Mouse (Mus musculus) stomach, embryonic 15.5 days (tissue): Measurements from ENCODE around the gene H2al1c. TPM values are rescaled to one million over a fixed set of nuclear protein-coding genes. Genes with fewer than 3 reads are reported as not detected.
"Not testable (repeated sequence)": the region's sequence is repeated elsewhere in the genome, so short reads cannot be mapped to it uniquely, and the experiment has no call there.

ENCODE experiments used
- ATAC-seq: fragments of 200-750 bp; cut with Nextera tagmentation; 2 replicates; pipeline ENCODE4 v1.8.0; 2017; ENCODE audit warnings: low read depth, moderate number of reproducible peaks, moderate TSS enrichment; ENCODE audit not compliant: insufficient read depth, low FRiP score
- H3K27ac ChIP-seq: fragments of 300-500 bp; sonication (generic); 2 replicates; pipeline ENCODE4 v1.5.1; 2015; ENCODE audit warnings: mild to moderate bottlenecking, inconsistent platforms
- H3K27me3 ChIP-seq: fragments of 300-500 bp; sonication (generic); replicated peaks from 2 replicates; pipeline ENCODE4 v1.6.1; 2015; ENCODE audit warnings: inconsistent platforms
- H3K36me3 ChIP-seq: fragments of 300-500 bp; sonication (generic); 2 replicates; pipeline ENCODE4 v1.6.1; 2015; ENCODE audit warnings: inconsistent platforms
- H3K4me1 ChIP-seq: fragments of 300-500 bp; sonication (generic); 2 replicates; pipeline ENCODE4 v1.6.1; 2015; ENCODE audit warnings: inconsistent platforms
- H3K4me2 ChIP-seq: fragments of 300-500 bp; sonication (generic); 2 replicates; pipeline ENCODE4 v1.6.1; 2015; ENCODE audit warnings: mild to moderate bottlenecking, inconsistent platforms
- H3K4me3 ChIP-seq: fragments of 300-500 bp; sonication (generic); replicated peaks from 2 replicates; pipeline ENCODE4 v1.5.1; 2015; ENCODE audit warnings: inconsistent platforms
- H3K9ac ChIP-seq: fragments of 300-500 bp; sonication (generic); 2 replicates; pipeline ENCODE4 v1.6.1; 2015; ENCODE audit warnings: inconsistent platforms
- H3K9me3 ChIP-seq: fragments of 300-500 bp; sonication (generic); 2 replicates; pipeline ENCODE4 v1.6.1; 2016; ENCODE audit warnings: inconsistent platforms
- WGBS: fragments of 180-500 bp; shearing (Covaris S2); methylation state at CpG from one replicate; pipeline ENCODE4 v1.1.7; 2015; 5-methylcytosine and 5-hydroxymethylcytosine counted together
- polyA plus RNA-seq: library from polyadenylated mRNA; unstranded; fragments of >200 nt; fragmentation: Nextera tagmentation; extraction: Ambion mirVana; gene quantifications from 2 replicates; pipeline ENCODE4 v1.2.1, GENCODE M21; 2015

The H2al1c gene
- not detected in 2 replicates for polyA plus RNA-seq

DNA sequence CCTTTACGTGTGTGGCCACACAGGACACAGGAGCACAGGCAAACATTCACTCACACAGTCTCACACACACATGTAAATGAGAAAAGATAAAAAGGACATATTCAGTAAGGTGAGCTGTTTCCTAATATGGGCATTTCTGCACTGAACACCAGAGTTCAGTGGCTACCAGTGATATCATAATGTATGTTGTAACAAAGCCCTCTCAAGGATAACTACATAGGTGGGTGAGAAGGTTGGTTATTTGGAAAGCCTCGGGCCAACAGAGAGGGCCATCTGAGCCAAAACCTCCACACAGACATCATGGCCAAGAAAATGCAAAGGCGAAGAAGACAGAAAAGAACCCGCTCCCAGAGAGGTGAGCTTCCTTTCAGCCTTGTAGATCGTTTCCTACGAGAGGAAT is at the start of gene H2al1c:
Gene H2al1c, plus strand, starts transcription at position 301 of the 400 bp plus-strand sequence.
- H3K27me3 ChIP-seq, H3K27ac ChIP-seq, H3K4me3 ChIP-seq, ATAC-seq, H3K36me3 ChIP-seq, H3K4me1 ChIP-seq, H3K9me3 ChIP-seq, H3K9ac ChIP-seq, H3K4me2 ChIP-seq: not testable (repeated sequence)
- 90% methylated on average over 1 of the region's 6 CpGs for WGBS

DNA sequence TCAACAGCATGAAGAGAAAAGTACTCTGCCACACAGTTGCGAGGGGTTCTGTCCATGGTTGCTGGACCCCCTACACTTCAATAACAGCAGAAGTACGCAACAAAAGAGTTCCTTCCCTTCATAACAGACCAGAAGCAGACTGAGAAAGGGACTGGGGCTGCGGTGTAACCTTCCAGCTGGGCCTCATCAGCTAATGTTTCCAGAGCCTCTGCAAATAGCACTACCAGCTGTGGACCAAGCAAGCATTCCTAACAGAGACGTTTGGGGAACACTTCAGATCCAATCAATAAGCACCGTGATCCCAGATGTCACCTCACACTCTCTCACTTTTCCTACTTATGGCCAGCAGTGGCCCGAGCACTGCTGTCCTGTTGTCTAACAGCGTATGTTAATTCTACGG is 40.5 kb upstream of the H2al1c start:
- Histone ChIP-seq H3K4me3 (no peak overlapping the region), H3K4me1 (no peaks in the 10 kb centered on the region), H3K9ac (no peak overlapping the region), H3K27me3 (0 out of 2 replicates have a peak, but pooled peaks cover 5% of the 10 kb centered on the region), H3K9me3 (no peaks in the 10 kb centered on the region), H3K4me2 (no peak overlapping the region), H3K27ac (no peak overlapping the region), H3K36me3 (no peaks in the 10 kb centered on the region)
- WGBS: 58% methylated on average over 8 of the region's 8 CpGs
- ATAC-seq: no peak

DNA sequence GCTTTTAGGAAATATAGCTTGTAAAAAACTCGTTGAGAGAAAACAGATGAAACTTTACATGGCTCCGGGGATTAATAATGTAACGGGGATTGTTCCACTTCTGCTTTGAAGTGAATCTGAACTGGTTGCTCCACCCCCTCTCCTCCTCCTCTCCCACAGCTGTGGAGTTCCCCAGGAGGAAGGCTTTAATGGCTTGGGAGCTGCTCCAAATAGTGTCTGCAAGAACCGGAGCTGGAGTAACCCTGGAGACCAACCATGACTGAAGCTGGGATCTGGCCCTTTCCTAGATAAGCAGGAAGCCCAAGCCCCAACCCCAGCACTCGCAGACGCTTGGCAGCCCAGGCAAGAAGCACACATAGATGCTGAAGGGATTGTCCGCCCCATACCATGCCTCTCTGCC is 37.7 kb upstream of the H2al1c start:
- Histone ChIP-seq H3K9ac (no peak overlapping the region), H3K4me2 (no peak overlapping the region), H3K36me3 (no peaks in the 10 kb centered on the region), H3K4me1 (no peaks in the 10 kb centered on the region), H3K4me3 (no peak overlapping the region), H3K9me3 (no peaks in the 10 kb centered on the region), H3K27ac (no peak overlapping the region), H3K27me3 (0 out of 2 replicates have a peak, but pooled peaks cover 5% of the 10 kb centered on the region)
- no peak; the same call in 1 of the 2 replicates for ATAC-seq
- WGBS: 29% methylated on average over 7 of the region's 7 CpGs

DNA sequence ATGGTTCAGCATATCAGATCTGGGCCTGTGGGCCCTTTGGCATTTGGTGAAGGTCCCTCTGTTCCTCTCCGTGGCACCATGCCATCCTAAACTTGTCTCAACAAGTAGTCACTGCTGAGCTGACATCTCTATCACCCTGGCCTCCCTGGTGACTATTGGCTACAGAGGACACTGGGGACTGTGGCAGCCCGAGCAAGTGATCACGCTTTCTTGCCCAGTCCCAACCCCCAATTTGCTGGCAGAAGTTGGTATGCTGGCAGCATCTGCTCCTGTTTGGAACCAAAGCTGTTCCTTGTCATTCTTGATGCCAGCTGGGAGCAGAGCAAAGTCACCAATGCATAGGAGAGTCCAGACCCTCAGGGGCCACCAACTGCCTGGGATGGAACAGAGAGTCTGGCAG is 36.4 kb upstream of the H2al1c start:
- H3K9me3 ChIP-seq: no peaks in the 10 kb centered on the region
- no peak overlapping the region for H3K27ac ChIP-seq
- no peak overlapping the region for H3K4me2 ChIP-seq
- 0 out of 2 replicates have a peak, but pooled peaks cover 5% of the 10 kb centered on the region for H3K27me3 ChIP-seq
- WGBS: 90% methylated on average over 3 of the region's 3 CpGs
- H3K4me3 ChIP-seq: no peak overlapping the region
- H3K4me1 ChIP-seq: no peaks in the 10 kb centered on the region
- H3K36me3 ChIP-seq: no peaks in the 10 kb centered on the region
- no peak overlapping the region for H3K9ac ChIP-seq
- no peak for ATAC-seq

DNA sequence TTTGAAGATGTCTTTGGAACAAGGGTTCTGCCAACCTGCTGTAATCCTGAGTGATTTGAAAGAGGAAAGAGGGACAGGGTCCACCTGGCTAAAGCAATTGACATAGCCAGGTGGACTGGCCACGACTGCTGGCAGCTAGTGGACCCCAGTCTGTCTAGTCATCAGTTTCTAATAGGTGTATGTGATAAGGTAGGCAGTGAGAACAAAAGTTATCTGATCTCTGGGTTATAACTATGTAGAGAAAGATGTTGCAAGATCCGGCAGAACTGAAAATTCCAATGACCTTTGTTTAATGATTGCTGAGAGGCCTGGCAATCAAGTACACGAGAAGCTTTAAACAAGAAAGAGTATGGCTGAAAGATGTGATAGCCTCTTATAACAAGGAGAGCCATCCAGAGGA is 32.3 kb upstream of the H2al1c start:
- H3K4me1 ChIP-seq: no peaks in the 10 kb centered on the region
- H3K27ac ChIP-seq: no peak overlapping the region
- no peaks in the 10 kb centered on the region for H3K27me3 ChIP-seq
- 68% methylated on average over 3 of the region's 3 CpGs for WGBS
- H3K4me2 ChIP-seq: no peak overlapping the region
- no peak overlapping the region for H3K4me3 ChIP-seq
- H3K9ac ChIP-seq: no peak overlapping the region
- H3K36me3 ChIP-seq: no peaks in the 10 kb centered on the region
- no peaks in the 10 kb centered on the region for H3K9me3 ChIP-seq
- ATAC-seq: no peak

DNA sequence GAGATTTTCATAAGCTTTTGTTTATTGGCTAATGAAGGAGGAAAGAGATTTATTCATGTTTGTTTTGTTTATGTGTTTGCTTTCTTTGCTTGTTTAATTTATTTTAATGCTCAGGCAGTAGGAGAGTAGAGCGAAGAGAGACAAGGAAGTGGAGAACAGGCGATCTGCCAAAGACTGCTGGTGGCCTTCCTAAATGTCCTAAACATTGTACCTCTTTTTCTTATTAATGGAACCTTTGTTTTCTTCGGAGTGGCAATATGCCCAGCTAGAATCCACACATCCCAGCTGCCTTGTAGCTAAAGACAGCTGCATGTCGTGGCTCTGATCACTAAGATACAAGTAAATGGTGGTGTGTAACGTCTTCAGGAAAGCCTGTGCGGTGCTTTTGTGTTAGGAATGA is 28.4 kb upstream of the H2al1c start:
- Histone ChIP-seq H3K27ac (no peak overlapping the region), H3K36me3 (no peaks in the 10 kb centered on the region)
- 66% methylated on average over 6 of the region's 6 CpGs for WGBS

DNA sequence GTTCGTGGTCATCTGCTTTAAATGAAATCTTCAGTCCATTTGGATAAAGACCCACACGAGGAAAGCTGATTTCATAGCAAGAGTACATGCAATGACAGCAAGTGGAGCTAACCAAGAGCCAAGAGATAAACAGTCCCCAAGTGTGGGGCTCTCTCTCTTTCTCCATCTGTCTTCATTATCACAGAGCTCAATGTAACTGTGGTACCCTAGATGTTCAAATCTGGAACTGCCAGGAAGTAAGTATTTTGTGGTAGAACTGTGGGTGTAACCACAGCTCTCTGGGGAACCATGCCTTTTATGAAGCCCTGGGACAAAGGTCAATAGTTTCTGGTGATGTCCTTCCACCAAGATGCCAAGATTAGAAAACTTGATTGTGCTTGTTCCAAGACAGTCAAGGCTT is 24.7 kb upstream of the H2al1c start:
- H3K36me3 ChIP-seq: no peaks in the 10 kb centered on the region
- H3K4me3 ChIP-seq: no peak overlapping the region
- H3K9me3 ChIP-seq: no peaks in the 10 kb centered on the region
- H3K4me2 ChIP-seq: no peak overlapping the region
- 68% methylated on average over 2 of the region's 2 CpGs for WGBS
- no peaks in the 10 kb centered on the region for H3K4me1 ChIP-seq
- ATAC-seq: no peak
- H3K27me3 ChIP-seq: no peaks in the 10 kb centered on the region
- H3K9ac ChIP-seq: no peak overlapping the region
- no peak overlapping the region for H3K27ac ChIP-seq

More for the DNA sequence above, 28.4 kb upstream of the H2al1c start:
- no peak for ATAC-seq
- H3K4me1 ChIP-seq: no peaks in the 10 kb centered on the region
- H3K9me3 ChIP-seq: no peaks in the 10 kb centered on the region
- no peak overlapping the region for H3K4me3 ChIP-seq
- no peak overlapping the region for H3K9ac ChIP-seq
- H3K4me2 ChIP-seq: no peak overlapping the region
- no peaks in the 10 kb centered on the region for H3K27me3 ChIP-seq

DNA sequence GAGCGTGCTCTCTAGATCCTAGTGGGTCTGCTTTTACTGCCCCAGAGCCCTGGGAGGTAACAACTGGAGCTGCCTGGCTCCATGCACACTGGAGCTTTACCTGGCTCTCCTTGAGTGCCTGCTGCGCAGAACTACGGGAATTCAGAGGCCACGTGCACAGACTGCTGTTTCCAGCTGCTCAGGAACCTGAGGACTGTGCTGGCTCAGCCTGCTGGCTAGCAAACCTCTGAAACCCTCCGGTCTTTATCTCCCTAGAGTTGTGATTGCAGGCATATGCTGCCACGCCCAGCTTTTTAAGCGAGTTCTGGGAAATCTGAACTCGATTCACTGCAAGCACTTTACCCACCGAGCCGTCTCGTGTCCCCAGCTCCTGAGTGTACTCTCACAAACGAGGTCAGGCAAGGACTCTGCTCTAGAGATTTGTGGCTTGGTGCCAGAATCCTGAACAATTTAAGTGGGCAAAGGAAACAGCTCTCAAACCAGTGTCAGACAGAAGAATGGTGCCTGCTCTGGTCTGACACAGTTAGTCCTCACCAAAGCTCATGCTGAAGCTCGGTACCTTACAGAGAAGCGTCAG is 17.1 kb upstream of the H2al1c start:
- Histone ChIP-seq H3K4me2 (no peak overlapping the region), H3K9ac (no peak overlapping the region), H3K36me3 (no peaks in the 10 kb centered on the region), H3K27ac (no peak overlapping the region), H3K27me3 (0 out of 2 replicates have a peak, but pooled peaks cover 5% of the 10 kb centered on the region), H3K4me3 (no peak overlapping the region), H3K4me1 (0 out of 2 replicates have a peak, but pooled peaks cover 3% of the 10 kb centered on the region), H3K9me3 (no peaks in the 10 kb centered on the region)
- no peak for ATAC-seq
- WGBS: 46% methylated on average over 14 of the region's 14 CpGs

DNA sequence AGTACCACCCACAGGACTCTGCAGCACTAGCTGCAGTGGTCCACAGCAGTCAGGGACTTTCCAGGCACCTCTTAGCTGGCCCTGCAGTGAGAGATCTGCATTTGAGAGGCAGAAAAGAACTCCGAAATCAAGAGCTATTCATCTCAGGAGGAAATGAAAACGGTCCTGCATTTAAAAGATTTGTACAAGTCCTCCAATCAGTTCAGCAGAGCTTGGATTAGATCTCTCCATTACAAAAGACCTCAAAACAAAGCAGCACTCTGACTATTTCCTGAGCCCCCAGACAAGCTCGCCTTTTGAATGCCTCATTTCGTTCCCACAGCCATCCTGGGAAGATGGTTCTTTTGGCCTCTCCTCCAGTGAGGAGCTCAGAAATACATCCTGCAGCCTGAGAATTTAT is 16.2 kb upstream of the H2al1c start:
- Histone ChIP-seq H3K4me2 (no peak overlapping the region), H3K4me1 (0 out of 2 replicates have a peak, but pooled peaks cover 3% of the 10 kb centered on the region), H3K27me3 (0 out of 2 replicates have a peak, but pooled peaks cover 5% of the 10 kb centered on the region), H3K9ac (no peak overlapping the region), H3K9me3 (no peaks in the 10 kb centered on the region), H3K27ac (no peak overlapping the region), H3K4me3 (no peak overlapping the region), H3K36me3 (no peaks in the 10 kb centered on the region)
- 74% methylated on average over 4 of the region's 4 CpGs for WGBS
- ATAC-seq: no peak

DNA sequence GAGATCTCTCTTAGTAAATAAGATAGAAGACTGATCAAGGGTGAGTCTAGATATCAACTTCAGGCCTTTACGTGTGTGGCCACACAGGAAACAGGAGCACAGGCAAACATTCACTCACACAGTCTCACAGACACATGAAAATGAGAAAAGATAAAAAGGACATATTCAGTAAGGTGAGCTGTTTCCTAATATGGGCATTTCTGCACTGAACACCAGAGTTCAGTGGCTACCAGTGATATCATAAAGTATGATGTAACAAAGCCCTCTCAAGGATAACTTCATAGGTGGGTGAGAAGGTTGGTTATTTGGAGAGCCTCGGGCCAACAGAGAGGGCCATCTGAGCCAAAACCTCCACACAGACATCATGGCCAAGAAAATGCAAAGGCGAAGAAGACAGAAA is 6.5 kb upstream of the H2al1c start, which contains the start of gene H2al1a:
Gene H2al1a, plus strand, starts transcription at position 301 of the 400 bp plus-strand sequence.
- H3K4me1 ChIP-seq: not testable (repeated sequence)

DNA sequence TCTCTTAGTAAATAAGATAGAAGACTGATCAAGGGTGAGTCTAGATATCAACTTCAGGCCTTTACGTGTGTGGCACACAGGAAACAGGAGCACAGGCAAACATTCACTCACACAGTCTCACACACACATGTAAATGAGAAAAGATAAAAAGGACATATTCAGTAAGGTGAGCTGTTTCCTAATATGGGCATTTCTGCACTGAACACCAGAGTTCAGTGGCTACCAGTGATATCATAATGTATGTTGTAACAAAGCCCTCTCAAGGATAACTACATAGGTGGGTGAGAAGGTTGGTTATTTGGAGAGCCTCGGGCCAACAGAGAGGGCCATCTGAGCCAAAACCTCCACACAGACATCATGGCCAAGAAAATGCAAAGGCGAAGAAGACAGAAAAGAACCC is 3.3 kb upstream of the H2al1c start, which contains the start of gene H2al1b:
Gene H2al1b, plus strand, starts transcription at position 301 of the 400 bp plus-strand sequence.
- not testable (repeated sequence) for H3K9me3 ChIP-seq, H3K4me3 ChIP-seq, H3K4me2 ChIP-seq, H3K27me3 ChIP-seq, ATAC-seq, H3K4me1 ChIP-seq, H3K27ac ChIP-seq, H3K9ac ChIP-seq, H3K36me3 ChIP-seq
- WGBS: 91% methylated on average over 1 of the region's 3 CpGs

More for the DNA sequence above, 6.5 kb upstream of the H2al1c start, which contains the start of gene H2al1a:
- not testable (repeated sequence) for ATAC-seq, H3K4me2 ChIP-seq, H3K9me3 ChIP-seq, H3K9ac ChIP-seq, H3K27ac ChIP-seq, H3K27me3 ChIP-seq, H3K4me3 ChIP-seq, H3K36me3 ChIP-seq
- no CpG with 5 or more reads among the region's 3 CpGs for WGBS

DNA sequence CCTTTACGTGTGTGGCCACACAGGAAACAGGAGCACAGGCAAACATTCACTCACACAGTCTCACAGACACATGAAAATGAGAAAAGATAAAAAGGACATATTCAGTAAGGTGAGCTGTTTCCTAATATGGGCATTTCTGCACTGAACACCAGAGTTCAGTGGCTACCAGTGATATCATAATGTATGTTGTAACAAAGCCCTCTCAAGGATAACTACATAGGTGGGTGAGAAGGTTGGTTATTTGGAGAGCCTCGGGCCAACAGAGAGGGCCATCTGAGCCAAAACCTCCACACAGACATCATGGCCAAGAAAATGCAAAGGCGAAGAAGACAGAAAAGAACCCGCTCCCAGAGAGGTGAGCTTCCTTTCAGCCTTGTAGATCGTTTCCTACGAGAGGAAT is 3.1 kb downstream of the H2al1c start, which contains the start of gene H2al1d:
Gene H2al1d, plus strand, starts transcription at position 301 of the 400 bp plus-strand sequence.
- H3K9me3 ChIP-seq, H3K4me1 ChIP-seq, H3K27me3 ChIP-seq, H3K4me3 ChIP-seq, H3K4me2 ChIP-seq, H3K36me3 ChIP-seq, ATAC-seq, H3K27ac ChIP-seq, H3K9ac ChIP-seq: not testable (repeated sequence)
- WGBS: no CpG with 5 or more reads among the region's 6 CpGs
